Mouse (Mus musculus): ENCODE results near the gene Vamp8.

The Vamp8 gene

DNA sequence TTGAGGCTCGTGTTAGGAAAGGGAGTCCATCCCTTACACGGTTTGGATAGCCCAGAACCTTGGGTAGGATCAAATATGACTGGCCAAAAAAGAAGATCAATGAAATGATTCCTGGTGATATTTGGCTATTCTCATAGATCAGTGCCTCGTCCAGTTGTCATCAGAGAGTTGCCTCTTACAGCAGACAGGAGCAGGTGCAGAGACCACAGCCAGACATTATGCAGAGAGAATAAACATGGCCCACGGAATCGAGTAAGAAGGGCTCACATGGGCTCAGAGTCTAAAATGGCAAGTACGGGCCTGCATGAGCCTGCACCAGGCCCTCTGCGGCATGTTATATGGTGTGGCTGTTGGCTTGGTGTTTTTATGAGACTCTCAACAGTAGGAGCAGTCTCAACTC, 14.9 kb upstream of the Vamp8 start:
- DNase-seq (ENCODE audit: low spot score in 2 of 2), result no peak

- peak; percentile 78 to 85 for DNase-seq (ENCODE audit: low spot score in 2 of 2)
These were observed 11.4 kb upstream of the Vamp8 start for GRCm38 (mm10) chr6:72401875-72402274.

DNA sequence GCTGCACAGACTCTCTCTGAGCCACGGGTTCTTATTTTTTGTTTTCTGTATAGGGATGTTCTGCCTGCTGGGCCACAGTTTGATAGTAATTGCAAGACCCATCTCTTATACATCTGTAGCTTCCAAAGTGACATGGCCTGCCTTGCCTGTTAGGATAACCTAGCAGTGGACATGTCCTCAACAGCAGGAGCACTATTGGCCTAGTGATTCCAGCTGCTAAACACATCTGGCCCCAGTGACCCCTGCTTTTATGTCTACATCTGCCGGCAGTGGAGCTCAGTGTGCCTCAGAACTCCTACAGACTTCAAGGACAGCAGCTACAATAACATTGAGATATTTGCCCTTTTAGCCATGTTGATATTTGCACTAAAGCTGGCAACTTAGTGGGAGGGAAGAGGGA, 9.5 kb upstream of the Vamp8 start:
- DNase-seq (ENCODE audit: low spot score in 2 of 2), result no peak

DNA sequence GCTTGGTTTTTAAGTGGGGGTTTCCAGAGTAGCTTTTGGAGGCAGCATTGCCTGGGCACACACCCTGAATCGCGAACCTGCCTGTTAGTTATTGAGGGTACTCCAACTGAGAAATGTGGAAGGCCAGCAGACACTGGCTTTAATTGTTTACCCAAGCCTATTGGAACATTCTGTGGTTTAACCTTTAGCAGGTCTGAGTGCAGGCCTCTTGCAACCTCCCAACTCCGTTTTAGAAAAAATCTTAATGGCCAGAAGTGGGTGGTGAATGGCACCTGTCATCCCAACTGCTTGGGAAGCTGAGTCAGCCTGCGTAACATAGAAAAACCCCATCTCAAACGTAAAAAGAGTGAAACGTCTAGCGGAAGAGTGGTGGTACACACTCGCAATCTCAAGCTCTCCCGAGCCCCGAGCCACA, 6.3 kb upstream of the Vamp8 start:
- no peak for DNase-seq (ENCODE audit: low spot score in 2 of 2)

DNA sequence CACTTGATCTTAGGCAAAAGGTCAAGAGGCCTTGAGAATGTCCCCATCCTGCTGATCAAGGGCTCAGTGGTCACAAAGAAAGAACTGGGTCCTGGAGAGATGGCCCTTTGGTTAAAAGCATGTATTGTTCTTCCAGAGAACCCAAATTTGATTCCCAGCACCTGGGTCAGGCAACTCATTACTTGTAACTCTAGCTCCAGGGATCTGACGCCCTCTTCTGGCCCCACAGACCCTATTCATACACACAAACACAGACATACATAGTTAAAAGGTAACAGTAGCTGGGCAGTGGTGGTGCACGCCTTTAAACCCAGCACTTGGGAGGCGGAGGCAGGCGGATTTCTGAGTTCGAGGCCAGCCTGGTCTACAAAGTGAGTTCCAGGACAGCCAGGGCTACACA, 1.8 kb upstream of the Vamp8 start:
- DNase-seq (ENCODE audit: low spot score in 2 of 2), result no peak

DNA sequence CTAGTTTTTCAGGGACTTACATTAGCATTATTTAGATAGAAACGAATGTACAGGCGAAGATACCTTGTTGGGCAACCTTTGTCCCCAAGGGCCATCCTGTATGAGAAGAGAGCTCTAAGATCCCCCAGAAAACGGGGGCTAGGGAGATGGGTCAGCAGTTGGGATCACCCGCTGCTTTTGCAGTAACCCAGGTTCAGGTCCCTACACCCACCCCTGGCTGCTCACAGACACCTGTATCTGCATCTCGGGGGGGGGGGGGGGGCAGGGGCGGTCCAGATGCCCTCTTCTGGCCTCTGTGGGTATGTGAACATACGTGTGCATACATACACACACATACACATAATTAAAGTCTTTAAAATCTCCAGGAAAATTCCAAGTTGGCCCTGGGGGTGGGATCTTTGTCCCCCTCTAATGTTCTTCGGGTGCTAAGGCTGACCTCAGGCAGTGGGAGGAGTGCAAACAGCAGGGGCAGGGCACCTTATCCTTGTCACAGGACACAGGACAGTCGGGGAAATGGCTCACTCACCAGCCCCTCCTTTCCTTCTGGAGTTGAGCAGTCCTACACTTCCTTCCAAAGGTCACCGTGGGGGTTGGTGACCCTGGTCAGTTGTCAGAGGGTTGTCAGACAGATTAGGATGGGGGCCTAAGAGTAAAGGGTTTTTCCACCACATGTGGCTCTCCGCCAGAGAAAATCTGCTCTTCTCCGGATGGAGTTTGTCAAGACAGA, 455 bp upstream of the Vamp8 start:
- DNase-seq (ENCODE audit: low spot score in 2 of 2), result no peak

GRCm38 (mm10) chr6:72389471-72389940, 997 bp downstream of the Vamp8 start:
- peak in 1 of 2 experiments; percentile 19 for DNase-seq (ENCODE audit: low spot score in 2 of 2)

GRCm38 (mm10) chr6:72388791-72389329, 1.6 kb downstream of the Vamp8 start:
- DNase-seq (ENCODE audit: low spot score in 2 of 2), result no peak

GRCm38 (mm10) chr6:72388266-72388665, 2.2 kb downstream of the Vamp8 start:
- no peak for DNase-seq (ENCODE audit: low spot score in 2 of 2)

GRCm38 (mm10) chr6:72387816-72388215, 2.7 kb downstream of the Vamp8 start:
- no peak for DNase-seq (ENCODE audit: low spot score in 2 of 2)

GRCm38 (mm10) chr6:72386561-72386960, 3.9 kb downstream of the Vamp8 start:
- DNase-seq (ENCODE audit: low spot score in 2 of 2), result no peak

DNA sequence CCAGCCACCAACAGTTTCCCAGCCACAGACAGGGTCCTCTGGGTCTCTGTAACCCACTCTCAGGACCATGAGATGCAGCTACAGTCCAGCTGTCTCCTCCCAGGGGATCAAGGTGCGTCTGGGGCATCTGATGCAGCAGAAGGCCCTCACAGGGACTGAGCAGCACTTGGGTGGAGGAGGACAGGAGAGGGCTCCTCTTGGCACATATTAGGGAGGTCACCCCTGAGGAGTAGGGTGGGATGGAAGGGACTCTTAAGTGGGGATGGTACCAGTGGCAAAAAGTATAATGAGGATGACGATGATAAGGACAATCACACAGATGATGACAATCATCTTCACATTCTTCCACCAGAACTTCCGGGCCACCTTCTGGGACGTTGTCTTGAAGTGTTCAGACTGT, 5.2 kb downstream of the Vamp8 start:
- DNase-seq (ENCODE audit: low spot score in 2 of 2), result no peak

- DNase-seq (ENCODE audit: low spot score in 2 of 2), result no peak
These were observed 6.6 kb downstream of the Vamp8 start for GRCm38 (mm10) chr6:72383952-72384351.

- no peak for DNase-seq (ENCODE audit: low spot score in 2 of 2)
These were observed 7.2 kb downstream of the Vamp8 start for GRCm38 (mm10) chr6:72383142-72383820.

GRCm38 (mm10) chr6:72382494-72382893, 8.0 kb downstream of the Vamp8 start:
- DNase-seq (ENCODE audit: low spot score in 2 of 2), result no peak

DNA sequence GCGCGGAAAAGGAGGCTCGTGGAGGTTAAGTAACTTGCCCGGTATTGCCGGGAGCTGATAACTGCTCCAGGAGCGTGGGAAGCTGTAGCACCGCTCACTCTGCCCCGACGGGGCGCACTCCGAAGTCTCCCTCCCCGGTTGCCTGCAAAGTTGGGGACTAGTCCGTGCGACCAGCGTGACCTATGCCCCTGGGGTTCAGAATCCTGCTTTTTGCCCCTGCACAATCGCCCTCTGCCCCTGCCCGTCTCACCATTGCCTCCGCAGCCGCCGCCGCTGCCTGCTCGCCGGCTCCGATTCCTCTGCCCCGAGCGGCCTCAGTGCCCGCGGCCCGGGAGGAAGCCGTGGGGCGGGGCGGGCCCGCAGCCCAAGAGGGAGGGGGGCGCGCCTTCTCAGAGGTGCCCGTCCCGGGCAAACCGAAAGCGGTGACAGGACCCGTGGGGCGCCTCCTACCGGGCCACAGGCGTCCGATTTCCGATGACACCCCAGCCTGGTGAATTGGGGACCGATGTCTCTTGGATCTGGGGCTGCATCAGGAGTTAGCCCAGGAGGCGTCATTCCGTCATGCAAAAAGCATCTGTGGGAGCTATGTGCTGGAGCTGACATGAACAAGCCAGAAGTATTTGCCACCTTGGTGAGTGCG, 10.3 kb downstream of the Vamp8 start, which contains the start of gene Vamp5:
TSS of gene Vamp5 (minus strand) at position 338 of the 640 bp plus-strand sequence.
- DNase-seq (ENCODE audit: low spot score in 2 of 2), result peak in 1 of 2 experiments; percentile 11

GRCm38 (mm10) chr6:72379377-72380130, 10.9 kb downstream of the Vamp8 start:
- no peak for DNase-seq (ENCODE audit: low spot score in 2 of 2)

- DNase-seq (ENCODE audit: low spot score in 2 of 2), result no peak
These were observed 11.8 kb downstream of the Vamp8 start for GRCm38 (mm10) chr6:72378510-72379234.

GRCm38 (mm10) chr6:72374820-72375563, 15.5 kb downstream of the Vamp8 start:
- DNase-seq (ENCODE audit: low spot score in 2 of 2), result no peak

- DNase-seq (ENCODE audit: low spot score in 2 of 2), result no peak
These were observed 16.3 kb downstream of the Vamp8 start for GRCm38 (mm10) chr6:72374206-72374605.

Data from right cerebral cortex, adult 2 months (tissue).